Mouse (Mus musculus) stomach, postnatal 0 days (tissue): ENCODE results near the gene Inpp5e. TPM values are rescaled to one million over a fixed set of nuclear protein-coding genes. Genes with fewer than 3 reads are reported as not detected.

Experiments
- ATAC-seq: fragments of 200-750 bp; cut with Nextera tagmentation; 2 replicates; pipeline ENCODE4 v1.8.0; 2017; ENCODE audit not compliant: low FRiP score, low TSS enrichment
- DNase-seq: peaks from one replicate; pipeline ENCODE4 v3.0.0-alpha.2; 2016; ENCODE audit warnings: low spot score
- H3K27ac ChIP-seq: fragments of 300-500 bp; sonication (generic); replicated peaks from 2 replicates; pipeline ENCODE4 v1.5.1; 2014; ENCODE audit warnings: mild to moderate bottlenecking, control low read depth
- H3K27me3 ChIP-seq: fragments of 300-500 bp; sonication (generic); 2 replicates; pipeline ENCODE4 v1.6.1; 2014; ENCODE audit warnings: low read length; ENCODE audit not compliant: control insufficient read depth, insufficient read depth
- H3K36me3 ChIP-seq: fragments of 300-500 bp; sonication (generic); 2 replicates; pipeline ENCODE4 v1.6.1; 2014; ENCODE audit warnings: low read length, mixed read lengths; ENCODE audit not compliant: control insufficient read depth, insufficient read depth
- H3K4me1 ChIP-seq: fragments of 300-500 bp; sonication (generic); replicated peaks from 2 replicates; pipeline ENCODE4 v1.6.1; 2014; ENCODE audit warnings: antibody characterized with exemption; ENCODE audit not compliant: control insufficient read depth, insufficient read depth
- H3K4me2 ChIP-seq: fragments of 300-500 bp; sonication (generic); replicated peaks from 2 replicates; pipeline ENCODE4 v1.6.1; 2014; ENCODE audit warnings: low read depth, mild to moderate bottlenecking, control low read depth, moderate library complexity
- H3K4me3 ChIP-seq: fragments of 300-500 bp; sonication (generic); 2 replicates; pipeline ENCODE4 v1.5.1; 2014; ENCODE audit warnings: low read depth, low read length, control low read depth
- H3K9ac ChIP-seq: fragments of 300-500 bp; sonication (generic); 2 replicates; pipeline ENCODE4 v1.6.1; 2014; ENCODE audit warnings: mild to moderate bottlenecking, low read length, control low read depth, mixed read lengths
- H3K9me3 ChIP-seq: fragments of 300-500 bp; sonication (generic); 2 replicates; pipeline ENCODE4 v1.6.1; 2016; ENCODE audit warnings: low read length; ENCODE audit not compliant: control insufficient read depth
- CTCF ChIP-seq: IDR thresholded peaks from 2 replicates; pipeline ENCODE4 v1.5.1; 2016; ENCODE audit warnings: antibody characterized with exemption, low read depth, mild to moderate bottlenecking, moderate library complexity
- EP300 ChIP-seq: optimal IDR thresholded peaks from 2 replicates; pipeline ENCODE3; 2016; ENCODE audit warnings: antibody characterized with exemption
- WGBS: fragments of 180-500 bp; shearing (Covaris S2); extraction: QIAGEN DNeasy Blood & Tissue Kit; methylation state at CpG from one replicate; pipeline ENCODE4 v1.1.7; 2014; 5-methylcytosine and 5-hydroxymethylcytosine counted together
- polyA plus RNA-seq: library from polyadenylated mRNA; unstranded; fragments of >200 nt; fragmentation: Nextera tagmentation; extraction: Ambion mirVana; gene quantifications from 2 replicates; pipeline ENCODE4 v1.2.1, GENCODE M21; 2015

Gene Inpp5e
- polyA plus RNA-seq, 1 experiment from 2014 or later = 6.3 TPM

DNA sequence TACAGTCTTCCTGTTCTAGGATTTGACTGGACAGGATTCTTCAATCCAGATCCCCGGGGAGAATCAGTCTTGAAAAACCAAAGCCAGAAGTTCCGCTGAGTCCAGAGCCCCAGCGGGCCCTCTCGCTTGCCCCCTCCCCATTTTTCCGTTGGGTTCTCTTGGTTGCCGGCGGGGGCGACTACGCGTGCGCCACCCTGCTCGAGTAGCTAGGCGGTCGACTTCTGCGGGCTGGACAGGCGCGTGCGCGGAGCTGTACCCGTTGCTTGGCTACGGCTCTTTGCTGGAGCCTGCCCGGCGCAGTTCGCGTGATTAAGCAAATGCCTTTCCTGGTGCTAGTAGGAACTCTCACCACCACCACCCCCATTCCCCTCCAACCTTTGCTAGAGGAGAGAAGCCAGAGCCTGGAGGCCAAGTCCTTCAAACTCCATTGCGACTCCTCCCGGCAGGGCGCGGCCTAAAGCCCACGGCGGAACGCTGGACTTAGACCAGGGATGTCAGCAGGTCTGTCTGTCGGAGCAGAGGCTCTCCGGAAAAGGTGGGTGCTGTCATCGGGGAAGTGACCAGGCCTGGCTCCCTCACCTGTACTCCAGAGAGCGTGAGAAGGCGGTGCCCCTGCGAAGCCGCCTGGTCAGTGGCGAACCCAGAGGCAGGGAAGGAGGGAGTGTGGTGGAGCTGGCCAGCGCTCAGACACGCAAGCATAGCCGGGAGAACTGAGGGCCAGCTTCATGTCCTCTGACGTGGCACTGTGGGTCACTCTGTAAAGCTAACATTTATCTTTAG lies 36.9 kb upstream of the Inpp5e start:
- H3K9me3 ChIP-seq = no peaks in the 10 kb centered on the region
- H3K36me3 ChIP-seq = peaks cover 6% of the 10 kb centered on the region
- ATAC-seq = peak; percentile 90
- peaks cover 7% of the 10 kb centered on the region for H3K4me1 ChIP-seq
- H3K9ac ChIP-seq = peak overlapping the region; percentile 71
- under 1% methylated on average over 44 of the region's 44 CpGs for WGBS
- no peaks in the 10 kb centered on the region for H3K27me3 ChIP-seq
- peak; percentile 94 for DNase-seq
- TF ChIP-seq EP300 = no peak
- peak; percentile 50 for TF ChIP-seq CTCF
- H3K27ac ChIP-seq = peak overlapping the region; percentile 92
- peak overlapping the region; percentile 72 for H3K4me2 ChIP-seq
- peak overlapping the region; percentile 54 for H3K4me3 ChIP-seq

GRCm38 (mm10) chr2:26444946-26445665 lies 36.1 kb upstream of the Inpp5e start, which contains the start of gene Sec16a:
Gene Sec16a, minus strand, starts transcription at chr2:26445216.
- under 1% methylated on average over 58 of the region's 61 CpGs for WGBS
- peak; percentile 92 for ATAC-seq

DNA sequence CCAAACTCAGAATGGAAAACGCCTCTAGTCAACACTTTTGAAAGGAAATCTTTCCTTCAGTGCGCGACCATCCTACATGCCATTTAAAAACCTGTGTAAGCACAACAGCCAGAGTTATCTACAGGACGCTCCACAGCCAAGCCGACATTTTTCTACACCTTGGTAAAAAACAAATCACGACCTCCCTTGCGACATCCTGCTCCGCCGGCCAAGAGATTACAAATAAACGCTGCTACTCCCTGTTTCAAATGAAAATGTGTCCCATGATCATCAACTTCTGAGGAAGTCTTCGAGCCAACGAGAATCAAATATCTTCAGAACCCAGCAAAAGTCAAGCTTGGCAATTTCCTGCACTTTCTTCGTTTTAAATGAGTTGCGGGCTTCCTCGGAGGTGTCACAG lies 35.4 kb upstream of the Inpp5e start:
- peak overlapping the region; percentile 68 for H3K4me2 ChIP-seq
- no peaks in the 10 kb centered on the region for H3K27me3 ChIP-seq
- H3K9ac ChIP-seq = peak overlapping the region; percentile 93
- no peaks in the 10 kb centered on the region for H3K9me3 ChIP-seq
- TF ChIP-seq CTCF (no peak), EP300 (no peak)
- DNase-seq (peak; percentile 40), ATAC-seq (no peak)
- peaks cover 7% of the 10 kb centered on the region for H3K4me1 ChIP-seq
- 1% methylated on average over 15 of the region's 15 CpGs for WGBS
- peak overlapping the region; percentile 96 for H3K27ac ChIP-seq
- peak overlapping the region; percentile 88 for H3K4me3 ChIP-seq
- H3K36me3 ChIP-seq = peaks cover 16% of the 10 kb centered on the region

More at GRCm38 (mm10) chr2:26444946-26445665, 36.1 kb upstream of the Inpp5e start, which contains the start of gene Sec16a:
- peaks cover 11% of the 10 kb centered on the region for H3K36me3 ChIP-seq
- no peaks in the 10 kb centered on the region for H3K27me3 ChIP-seq
- peaks cover 7% of the 10 kb centered on the region for H3K4me1 ChIP-seq
- DNase-seq = peak; percentile 100
- TF ChIP-seq EP300 = no peak
- TF ChIP-seq CTCF = peak; percentile 44
- H3K4me2 ChIP-seq = peak within 1 kb of the TSS; percentile 72
- H3K9ac ChIP-seq = peak within 1 kb of the TSS; percentile 93
- peak within 1 kb of the TSS; percentile 88 for H3K4me3 ChIP-seq
- no peaks in the 10 kb centered on the region for H3K9me3 ChIP-seq
- peak within 1 kb of the TSS; percentile 96 for H3K27ac ChIP-seq

- peak overlapping the region; percentile 93 for H3K9ac ChIP-seq
- no peaks in the 10 kb centered on the region for H3K27me3 ChIP-seq
- no peak for ATAC-seq
- H3K4me3 ChIP-seq = peak overlapping the region; percentile 88
- H3K27ac ChIP-seq = no peak overlapping the region
- H3K9me3 ChIP-seq = no peaks in the 10 kb centered on the region
- H3K4me2 ChIP-seq = peak overlapping the region; percentile 68
- WGBS = 4% methylated on average over 3 of the region's 3 CpGs
- TF ChIP-seq EP300 (no peak), CTCF (no peak)
- no peak for DNase-seq
- H3K4me1 ChIP-seq = peaks cover 7% of the 10 kb centered on the region
- H3K36me3 ChIP-seq = peaks cover 17% of the 10 kb centered on the region
These were observed 34.9 kb upstream of the Inpp5e start for GRCm38 (mm10) chr2:26443876-26444275.

GRCm38 (mm10) chr2:26442843-26443242 lies 33.8 kb upstream of the Inpp5e start:
- ATAC-seq (no peak), DNase-seq (no peak)
- no peak overlapping the region for H3K4me3 ChIP-seq
- no peak for TF ChIP-seq CTCF
- TF ChIP-seq EP300 = no peak
- peaks cover 24% of the 10 kb centered on the region for H3K36me3 ChIP-seq
- H3K4me1 ChIP-seq = peaks cover 7% of the 10 kb centered on the region
- no peaks in the 10 kb centered on the region for H3K27me3 ChIP-seq
- no peaks in the 10 kb centered on the region for H3K9me3 ChIP-seq
- WGBS = 83% methylated on average over 1 of the region's 1 CpGs
- 0 out of 2 replicates have a peak overlapping the region, but pooled peaks have one; percentile 9 for H3K9ac ChIP-seq
- no peak overlapping the region for H3K27ac ChIP-seq
- no peak overlapping the region for H3K4me2 ChIP-seq
